Mouse (Mus musculus): ENCODE measurements around the gene Dmd.

The Dmd gene

DNA sequence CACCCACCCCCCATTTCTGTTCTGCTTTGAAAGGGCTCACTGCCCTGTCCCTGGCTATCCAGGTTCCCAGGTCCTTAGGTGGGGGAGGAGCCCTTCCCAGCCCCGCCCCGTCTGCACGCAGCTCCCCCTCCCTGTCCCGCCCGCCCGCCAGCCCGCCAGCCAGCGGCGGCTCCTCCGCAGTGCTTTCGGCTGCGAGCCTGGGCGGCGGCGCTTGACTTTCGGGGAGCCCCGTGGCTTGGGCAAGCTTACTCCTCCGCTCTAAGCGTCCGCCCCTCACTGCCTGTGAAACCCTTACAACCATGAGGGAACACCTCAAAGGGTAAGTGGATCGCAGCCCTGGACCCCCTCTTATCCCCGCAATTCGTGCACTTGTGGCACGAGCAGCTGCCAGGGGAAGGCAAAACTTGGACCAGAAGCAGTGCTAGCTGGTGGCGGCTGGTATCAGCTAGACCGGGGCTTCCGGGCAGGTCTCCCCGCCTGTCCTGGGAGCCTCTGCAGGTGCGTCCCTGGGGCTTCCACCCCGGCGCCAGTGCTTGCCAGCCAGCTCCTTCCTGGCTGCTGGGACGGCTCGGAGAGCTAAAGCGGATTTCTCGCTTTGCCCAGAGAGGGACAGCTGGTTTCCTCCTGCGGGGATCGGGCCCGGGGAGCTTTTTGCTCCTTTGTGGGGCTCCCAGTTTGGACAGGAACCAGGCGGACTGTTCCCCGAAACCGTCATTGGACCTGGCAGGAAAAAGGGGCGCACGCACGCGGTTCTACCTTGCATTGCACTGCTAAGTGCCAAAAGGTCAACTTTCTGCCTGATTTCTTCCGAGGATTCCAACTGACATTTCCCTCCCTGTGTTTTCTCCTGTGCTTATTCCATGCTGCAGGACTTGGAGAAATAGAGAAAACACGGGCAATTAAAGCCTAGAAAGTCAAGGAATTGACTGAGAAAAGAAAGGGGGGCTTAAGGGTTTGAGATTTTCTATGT lies 2099.8 kb downstream of the Dmd start:
- peak; percentile 43 to 50 for DNase-seq (ENCODE audit: low spot score in 2 of 2)

DNA sequence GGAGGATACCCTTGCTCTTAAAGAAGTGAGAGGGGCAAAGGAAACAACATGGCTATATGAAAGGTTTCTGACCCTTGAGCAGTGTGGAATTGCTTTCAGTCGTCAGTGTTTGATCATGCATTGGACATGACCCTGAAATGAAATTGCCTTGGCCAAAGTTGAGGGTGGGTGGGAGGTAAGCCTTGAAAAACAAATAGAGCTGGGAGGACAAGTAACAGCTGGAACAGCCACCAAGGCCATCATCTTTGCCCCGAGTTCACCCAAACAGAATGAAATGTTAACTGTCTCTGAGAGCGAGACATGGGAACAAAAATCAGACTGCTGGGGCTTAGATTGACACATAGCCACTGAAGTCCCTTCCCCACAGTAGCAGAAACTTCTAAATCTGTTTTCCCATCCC lies 2100.9 kb downstream of the Dmd start:
- DNase-seq (ENCODE audit: low spot score in 2 of 2), result no peak

DNA sequence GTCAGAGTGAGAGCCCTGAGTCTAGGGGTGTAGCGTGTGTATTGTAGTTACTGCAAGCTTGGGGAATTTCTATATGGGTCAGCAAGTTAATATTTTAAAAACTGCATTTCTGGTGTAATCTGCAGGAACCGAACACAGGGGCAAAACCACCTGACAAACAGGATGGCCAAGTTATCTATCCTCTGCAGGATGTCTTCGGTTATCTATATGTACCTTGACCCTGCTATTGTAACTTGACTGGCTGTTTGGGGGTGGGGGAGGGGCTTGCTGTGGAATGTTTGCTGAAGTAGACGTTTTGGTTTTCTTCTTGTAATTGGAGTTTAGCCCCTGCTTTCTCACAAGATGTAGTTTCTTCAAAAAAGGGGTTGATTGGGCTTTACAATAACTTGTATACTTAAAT lies 2124.9 kb downstream of the Dmd start:
- DNase-seq (ENCODE audit: low spot score in 2 of 2), result no peak

GRCm38 (mm10) chrX:85076845-85077244 lies 2128.2 kb downstream of the Dmd start:
- no peak for DNase-seq (ENCODE audit: low spot score in 2 of 2)

DNA sequence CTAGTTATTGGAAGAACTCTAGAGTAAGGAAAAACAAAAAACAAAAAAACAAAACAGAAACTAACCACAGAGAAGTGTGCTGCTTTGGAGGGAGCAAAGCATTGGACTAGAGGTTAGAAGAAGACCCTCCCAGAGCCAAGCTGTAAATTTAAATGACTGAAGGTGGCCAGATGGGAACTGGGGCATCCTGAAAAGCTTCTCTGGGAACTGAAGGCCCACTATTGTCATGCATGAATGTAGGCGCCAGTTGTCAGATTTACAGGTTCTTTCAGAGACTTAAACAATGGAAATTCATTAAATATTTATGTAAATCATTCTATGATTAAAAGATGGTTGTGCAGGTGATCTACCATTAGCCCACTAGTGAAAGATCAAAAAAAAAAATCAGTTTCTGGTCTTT lies 2128.9 kb downstream of the Dmd start:
- no peak for DNase-seq (ENCODE audit: low spot score in 2 of 2)

DNA sequence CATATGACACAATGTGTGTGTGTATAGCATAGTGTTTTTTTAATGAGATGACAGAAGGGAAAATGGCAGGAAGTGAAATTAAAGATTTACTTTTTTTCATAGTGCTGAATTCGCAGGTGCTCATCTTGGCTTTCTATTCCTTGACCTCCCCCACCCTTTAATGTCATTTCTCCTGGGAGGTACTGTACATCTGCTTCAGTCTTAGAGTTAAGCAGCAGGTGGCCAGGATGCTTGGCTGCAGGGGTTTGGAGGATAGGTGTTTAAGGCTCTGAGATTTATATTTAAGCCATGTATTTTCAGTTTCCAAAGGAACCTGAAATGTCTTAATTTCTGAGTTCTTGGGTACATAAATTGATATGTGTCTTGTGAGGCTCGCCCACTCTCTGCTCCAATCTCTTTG lies 2130.5 kb downstream of the Dmd start:
- no peak for DNase-seq (ENCODE audit: low spot score in 2 of 2)

DNA sequence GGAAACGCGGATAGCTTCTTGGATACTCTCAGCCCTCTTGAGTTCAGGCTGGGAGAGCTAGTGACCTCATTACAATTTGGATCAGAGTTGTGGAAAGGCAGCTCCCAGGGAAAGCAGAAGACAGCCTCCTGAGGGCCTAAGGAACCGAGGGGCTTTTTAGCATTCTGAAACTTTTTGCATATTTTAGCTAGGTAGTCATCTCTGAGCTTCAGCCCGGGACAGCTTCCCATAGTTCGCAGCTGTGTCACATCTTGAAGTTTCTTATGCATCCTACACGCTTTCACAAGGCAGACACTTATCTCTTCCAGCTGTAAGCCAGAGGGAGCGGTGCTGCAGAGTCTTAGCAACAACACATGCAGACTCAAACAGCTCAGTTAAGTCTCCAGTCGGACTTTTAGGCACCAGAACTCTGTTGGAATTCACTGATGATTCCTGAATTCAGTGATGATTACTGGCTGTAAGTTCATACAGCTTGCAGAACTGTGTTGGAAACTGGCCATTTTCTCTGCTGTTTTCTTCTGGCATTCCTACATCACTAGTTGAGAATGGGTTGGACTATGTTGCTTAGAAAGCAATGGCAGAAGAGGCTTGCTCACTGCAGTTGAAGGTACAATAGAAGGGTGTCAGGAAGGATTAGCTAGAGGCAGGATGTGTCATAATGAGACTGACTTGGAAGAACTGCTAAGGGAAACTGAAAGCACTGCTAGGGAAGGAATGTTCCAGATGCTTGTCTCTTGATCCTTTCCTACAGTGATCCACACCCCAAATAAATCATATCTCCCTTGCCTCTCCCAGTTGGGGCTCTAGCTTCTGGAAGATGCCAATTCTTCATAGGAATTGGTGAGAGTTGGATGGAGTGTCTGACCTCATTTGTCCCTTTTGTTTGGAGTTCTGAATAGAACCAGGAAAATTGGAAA lies 2135.8 kb downstream of the Dmd start:
- no peak for DNase-seq (ENCODE audit: low spot score in 2 of 2)

- DNase-seq (ENCODE audit: low spot score in 2 of 2), result no peak
Measured at GRCm38 (mm10) chrX:85089506-85089905, 2140.8 kb downstream of the Dmd start.

DNA sequence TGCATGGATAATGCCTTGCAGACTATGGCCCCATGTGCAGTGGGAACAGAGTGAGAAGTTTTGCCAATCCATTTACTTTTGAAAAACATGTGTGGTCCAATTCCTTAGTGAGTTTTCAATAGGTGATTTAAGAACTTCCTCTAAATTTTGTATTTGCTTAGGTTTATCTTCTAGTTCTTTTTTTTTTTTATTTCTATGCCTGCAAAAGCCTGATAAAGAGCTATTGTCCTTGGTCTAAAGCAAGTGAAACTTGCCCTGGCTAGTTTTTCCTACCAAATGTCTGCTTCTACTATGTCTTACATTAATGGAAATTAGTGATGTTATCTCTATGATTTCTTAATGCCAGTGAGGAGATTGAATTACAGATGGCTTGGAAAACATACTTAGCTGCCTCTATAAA lies 2144.7 kb downstream of the Dmd start:
- no peak for DNase-seq (ENCODE audit: low spot score in 2 of 2)

DNA sequence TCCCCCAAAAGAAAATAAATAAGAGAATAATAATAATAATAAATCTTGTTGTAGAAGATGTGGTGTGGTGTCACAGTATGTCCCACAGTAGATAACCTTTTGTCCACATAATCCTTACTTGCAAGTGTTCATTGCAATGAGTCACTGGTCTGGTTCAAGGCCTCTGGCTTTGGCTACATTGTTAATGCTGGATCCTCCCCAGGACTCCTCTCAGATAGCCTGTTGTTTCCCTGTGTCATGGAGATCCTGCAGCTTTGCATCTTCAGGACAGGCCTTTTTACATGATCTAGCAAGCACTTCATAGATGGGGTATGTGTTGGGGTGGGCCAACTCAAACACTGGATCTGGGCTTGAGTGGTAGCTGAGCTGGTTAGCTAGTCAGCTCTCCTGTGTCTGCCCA lies 2150.0 kb downstream of the Dmd start:
- no peak for DNase-seq (ENCODE audit: low spot score in 2 of 2)

DNA sequence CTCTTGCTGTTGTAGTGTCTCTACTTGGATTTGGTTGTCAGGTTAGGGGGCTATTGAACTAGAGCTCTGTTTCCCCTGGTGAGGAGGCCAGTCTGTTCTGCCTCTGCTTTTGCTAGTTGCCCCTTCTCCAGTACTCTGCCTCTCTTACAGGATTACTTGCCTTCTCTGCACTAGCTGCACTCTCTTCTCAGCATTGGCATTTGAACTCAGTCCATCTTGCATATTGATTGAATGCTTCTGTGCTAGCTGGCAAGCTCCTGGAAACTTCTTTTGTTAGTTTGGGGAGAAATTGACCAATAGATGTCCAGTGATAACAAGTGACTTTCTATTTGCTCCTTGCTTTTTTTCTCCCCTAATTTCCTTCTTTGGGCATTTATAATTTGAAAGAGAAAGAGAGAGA lies 2163.7 kb downstream of the Dmd start:
- no peak for DNase-seq (ENCODE audit: low spot score in 2 of 2)

- no peak for DNase-seq (ENCODE audit: low spot score in 2 of 2)
Measured at GRCm38 (mm10) chrX:85132706-85133105, 2184.0 kb downstream of the Dmd start.

DNA sequence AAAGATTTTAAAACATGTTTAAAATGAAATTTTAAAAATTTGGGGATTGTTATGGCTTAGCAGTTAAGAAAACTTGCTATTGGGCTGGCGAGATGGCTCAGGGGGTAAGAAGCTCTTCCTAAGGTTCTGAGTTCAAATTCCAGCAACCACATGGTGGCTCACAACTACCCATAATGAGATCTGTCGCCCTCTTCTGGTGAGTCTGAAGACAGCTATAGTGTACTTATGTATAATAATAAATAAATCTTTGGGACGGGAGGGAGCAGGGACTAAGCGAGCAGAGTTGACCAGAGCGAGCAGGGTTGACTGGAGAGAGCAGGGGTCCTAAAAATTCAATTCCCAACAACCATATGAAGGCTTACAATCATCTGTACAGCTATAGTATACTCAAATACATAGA lies 2188.6 kb downstream of the Dmd start:
- DNase-seq (ENCODE audit: low spot score in 2 of 2), result no peak

- DNase-seq (ENCODE audit: low spot score in 2 of 2), result no peak
Measured at GRCm38 (mm10) chrX:85171264-85171663, 2222.6 kb downstream of the Dmd start.

GRCm38 (mm10) chrX:85187565-85187964 lies 2238.9 kb downstream of the Dmd start:
- DNase-seq (ENCODE audit: low spot score in 2 of 2), result no peak

- DNase-seq (ENCODE audit: low spot score in 2 of 2), result no peak
Measured at GRCm38 (mm10) chrX:85193856-85194255, 2245.2 kb downstream of the Dmd start.

DNA sequence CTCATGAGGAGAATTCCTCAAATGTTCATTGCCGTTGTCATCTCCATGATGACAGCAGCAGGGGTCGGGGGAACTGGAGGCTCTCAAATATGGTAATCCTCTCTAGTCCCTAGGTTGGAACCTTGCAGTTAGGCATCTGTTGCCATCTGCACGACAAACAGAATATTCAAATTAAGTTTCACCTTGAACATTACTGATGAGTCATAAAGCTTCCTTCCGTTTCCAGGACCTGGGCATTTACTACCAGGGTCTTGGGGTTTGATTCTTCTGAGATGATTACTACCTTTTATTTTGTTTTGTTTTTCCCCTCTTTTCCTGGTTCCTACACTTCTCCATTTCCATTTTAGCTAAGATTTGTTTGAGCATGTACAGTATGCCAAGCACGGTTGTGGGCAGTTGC lies 2249.0 kb downstream of the Dmd start:
- no peak for DNase-seq (ENCODE audit: low spot score in 2 of 2)

- DNase-seq (ENCODE audit: low spot score in 2 of 2), result no peak
Measured at GRCm38 (mm10) chrX:85199398-85199797, 2250.7 kb downstream of the Dmd start.

DNA sequence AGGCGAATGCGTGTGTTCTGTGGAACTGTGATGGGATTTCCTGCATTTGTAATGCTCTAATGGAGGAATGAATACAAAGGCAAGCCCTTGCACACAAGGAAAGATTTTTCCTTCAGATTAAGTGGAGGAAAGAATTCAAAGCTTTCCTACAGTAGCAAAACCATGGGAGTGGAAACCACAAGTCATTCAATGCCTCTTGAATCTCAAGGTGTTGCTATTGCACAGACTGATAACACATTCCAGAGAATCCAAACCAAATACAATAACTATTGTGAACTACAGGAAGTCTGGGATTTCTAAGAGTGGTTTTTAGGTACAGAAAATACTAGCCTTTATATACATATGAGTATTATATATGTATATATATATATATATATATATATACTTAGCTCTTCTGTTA lies 2258.3 kb downstream of the Dmd start:
- no peak for DNase-seq (ENCODE audit: low spot score in 2 of 2)

GRCm38 (mm10) chrX:85226883-85227282 lies 2278.2 kb downstream of the Dmd start:
- no peak for DNase-seq (ENCODE audit: low spot score in 2 of 2)

DNA sequence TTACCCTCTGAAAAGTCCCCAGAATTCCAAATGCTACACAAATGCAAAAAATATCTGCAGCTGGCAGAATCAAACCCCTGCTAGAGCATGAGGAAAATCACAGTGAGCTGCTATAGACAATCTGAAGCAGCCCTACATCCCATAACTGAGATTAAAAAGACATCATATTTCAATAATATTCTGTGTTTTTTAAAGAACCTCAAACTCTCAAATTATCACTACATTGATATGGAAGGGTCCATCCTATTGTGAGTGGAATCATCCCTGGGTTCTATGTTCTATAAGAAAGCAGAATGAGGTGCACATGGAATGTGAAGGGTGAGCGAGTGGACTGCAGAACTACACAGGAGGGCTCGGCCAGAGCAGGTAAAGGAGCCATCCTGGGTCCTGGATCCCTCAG lies 2300.7 kb downstream of the Dmd start, which contains the start of gene Fthl17a:
Fthl17a (plus strand) TSS at position 301 of the 400 bp plus-strand sequence.
- DNase-seq (ENCODE audit: low spot score in 2 of 2), result no peak

Data from urinary bladder, adult 18-20 months (tissue).